Mouse (Mus musculus): Measurements from ENCODE around the gene Gm28048. TPM values are rescaled to one million over a fixed set of nuclear protein-coding genes. Genes with fewer than 3 reads are reported as not detected.

Gene Gm28048
- polyA plus RNA-seq, 1 experiment from 2014 or later, result 5.9 TPM

GRCm38 (mm10) chr11:22879645-22880044 is 102.2 kb downstream of the Gm28048 start:
- Histone ChIP-seq H3K4me3 (no peak overlapping the region), H3K27ac (replicated peaks) (no peak overlapping the region), H3K4me2 (replicated peaks) (no peak overlapping the region), H3K36me3 (no peaks in the 10 kb centered on the region), H3K9me3 (no peaks in the 10 kb centered on the region), H3K9ac (replicated peaks) (no peak overlapping the region), H3K4me1 (peaks cover 7% of the 10 kb centered on the region; the same call in 1 of the 2 replicates), H3K27me3 (peaks cover 4% of the 10 kb centered on the region; the same call in 1 of the 2 replicates)
- 92% methylated on average over 4 of the region's 4 CpGs for WGBS
- ATAC-seq (ENCODE audit: low FRiP score, low read depth), result no peak

- Histone ChIP-seq H3K27me3 (peaks cover 4% of the 10 kb centered on the region; the same call in 1 of the 2 replicates), H3K27ac (replicated peaks) (no peak overlapping the region), H3K4me2 (replicated peaks) (no peak overlapping the region), H3K4me1 (peaks cover 7% of the 10 kb centered on the region), H3K9ac (replicated peaks) (no peak overlapping the region), H3K9me3 (no peaks in the 10 kb centered on the region), H3K4me3 (no peak overlapping the region), H3K36me3 (no peaks in the 10 kb centered on the region)
- no peak for ATAC-seq (ENCODE audit: low FRiP score, low read depth)
- 85% methylated on average over 3 of the region's 3 CpGs for WGBS
These were observed 105.1 kb downstream of the Gm28048 start for GRCm38 (mm10) chr11:22876680-22877330.

- H3K4me2 ChIP-seq (replicated peaks), result no peak overlapping the region
- peak; percentile 49; the same call in 1 of the 2 replicates for ATAC-seq (ENCODE audit: low FRiP score, low read depth)
- 71% methylated on average over 4 of the region's 4 CpGs for WGBS
These were observed 106.6 kb downstream of the Gm28048 start for GRCm38 (mm10) chr11:22875279-22875678.

GRCm38 (mm10) chr11:22874747-22875146 is 107.1 kb downstream of the Gm28048 start:
- Histone ChIP-seq H3K4me1 (peaks cover 7% of the 10 kb centered on the region), H3K27me3 (0 out of 2 replicates have a peak, but pooled peaks cover 2% of the 10 kb centered on the region), H3K9me3 (no peaks in the 10 kb centered on the region), H3K9ac (replicated peaks) (no peak overlapping the region), H3K4me2 (replicated peaks) (no peak overlapping the region), H3K36me3 (no peaks in the 10 kb centered on the region), H3K4me3 (no peak overlapping the region), H3K27ac (replicated peaks) (peak overlapping the region; percentile 55; the same call in 1 of the 2 replicates)
- ATAC-seq (ENCODE audit: low FRiP score, low read depth), result no peak
- 53% methylated on average over 6 of the region's 6 CpGs for WGBS

More at GRCm38 (mm10) chr11:22875279-22875678, 106.6 kb downstream of the Gm28048 start:
- Histone ChIP-seq H3K27ac (replicated peaks) (peak overlapping the region; percentile 55), H3K9ac (replicated peaks) (no peak overlapping the region), H3K4me3 (no peak overlapping the region), H3K27me3 (no peaks in the 10 kb centered on the region; the same call in 1 of the 2 replicates), H3K36me3 (no peaks in the 10 kb centered on the region), H3K9me3 (no peaks in the 10 kb centered on the region), H3K4me1 (peaks cover 7% of the 10 kb centered on the region)

GRCm38 (mm10) chr11:22873383-22873782 is 108.5 kb downstream of the Gm28048 start:
- Histone ChIP-seq H3K4me3 (no peak overlapping the region), H3K27ac (replicated peaks) (no peak overlapping the region), H3K36me3 (no peaks in the 10 kb centered on the region), H3K9me3 (no peaks in the 10 kb centered on the region), H3K27me3 (0 out of 2 replicates have a peak, but pooled peaks cover 6% of the 10 kb centered on the region), H3K4me2 (replicated peaks) (no peak overlapping the region), H3K9ac (replicated peaks) (no peak overlapping the region), H3K4me1 (peaks cover 7% of the 10 kb centered on the region)
- no peak for ATAC-seq (ENCODE audit: low FRiP score, low read depth)
- 72% methylated on average over 4 of the region's 4 CpGs for WGBS

GRCm38 (mm10) chr11:22872307-22872680 is 109.6 kb downstream of the Gm28048 start:
- no peak for ATAC-seq (ENCODE audit: low FRiP score, low read depth)

GRCm38 (mm10) chr11:22871628-22872306 is 110.1 kb downstream of the Gm28048 start:
- WGBS, result 72% methylated on average over 7 of the region's 7 CpGs
- Histone ChIP-seq H3K4me1 (peaks cover 7% of the 10 kb centered on the region), H3K27ac (replicated peaks) (no peak overlapping the region), H3K4me2 (replicated peaks) (no peak overlapping the region), H3K9me3 (no peaks in the 10 kb centered on the region), H3K27me3 (peaks cover 16% of the 10 kb centered on the region; the same call in 1 of the 2 replicates), H3K4me3 (no peak overlapping the region), H3K9ac (replicated peaks) (no peak overlapping the region), H3K36me3 (no peaks in the 10 kb centered on the region)
- ATAC-seq (ENCODE audit: low FRiP score, low read depth), result no peak

More at GRCm38 (mm10) chr11:22872307-22872680, 109.6 kb downstream of the Gm28048 start:
- H3K27ac ChIP-seq (replicated peaks), result no peak overlapping the region
- no peak overlapping the region for H3K9ac ChIP-seq (replicated peaks)
- H3K4me2 ChIP-seq (replicated peaks), result no peak overlapping the region
- 70% methylated on average over 4 of the region's 4 CpGs for WGBS
- H3K27me3 ChIP-seq, result 0 out of 2 replicates have a peak, but pooled peaks cover 10% of the 10 kb centered on the region
- H3K4me1 ChIP-seq, result peaks cover 7% of the 10 kb centered on the region
- H3K9me3 ChIP-seq, result no peaks in the 10 kb centered on the region
- no peak overlapping the region for H3K4me3 ChIP-seq
- H3K36me3 ChIP-seq, result no peaks in the 10 kb centered on the region

GRCm38 (mm10) chr11:22868582-22868981 is 113.3 kb downstream of the Gm28048 start:
- WGBS, result 84% methylated on average over 8 of the region's 8 CpGs
- ATAC-seq (ENCODE audit: low FRiP score, low read depth), result no peak
- no peak overlapping the region for H3K4me3 ChIP-seq

GRCm38 (mm10) chr11:22867691-22868090 is 114.2 kb downstream of the Gm28048 start:
- H3K4me2 ChIP-seq (replicated peaks), result no peak overlapping the region
- H3K36me3 ChIP-seq, result no peaks in the 10 kb centered on the region
- peaks cover 28% of the 10 kb centered on the region for H3K27me3 ChIP-seq
- H3K27ac ChIP-seq (replicated peaks), result no peak overlapping the region
- WGBS, result 89% methylated on average over 5 of the region's 5 CpGs
- no peak overlapping the region for H3K9ac ChIP-seq (replicated peaks)
- H3K4me1 ChIP-seq, result peaks cover 9% of the 10 kb centered on the region
- H3K9me3 ChIP-seq, result no peaks in the 10 kb centered on the region
- no peak for ATAC-seq (ENCODE audit: low FRiP score, low read depth)
- no peak overlapping the region for H3K4me3 ChIP-seq

More at GRCm38 (mm10) chr11:22868582-22868981, 113.3 kb downstream of the Gm28048 start:
- H3K27ac ChIP-seq (replicated peaks), result no peak overlapping the region
- no peak overlapping the region for H3K9ac ChIP-seq (replicated peaks)
- peaks cover 9% of the 10 kb centered on the region for H3K4me1 ChIP-seq
- H3K9me3 ChIP-seq, result no peaks in the 10 kb centered on the region
- no peak overlapping the region for H3K4me2 ChIP-seq (replicated peaks)
- H3K36me3 ChIP-seq, result no peaks in the 10 kb centered on the region
- H3K27me3 ChIP-seq, result peaks cover 21% of the 10 kb centered on the region

- no peak for ATAC-seq (ENCODE audit: low FRiP score, low read depth)
These were observed 116.1 kb downstream of the Gm28048 start for GRCm38 (mm10) chr11:22865635-22866246.

GRCm38 (mm10) chr11:22864305-22865060 is 117.4 kb downstream of the Gm28048 start:
- H3K27me3 ChIP-seq, result peaks cover 52% of the 10 kb centered on the region
- no peaks in the 10 kb centered on the region for H3K36me3 ChIP-seq
- H3K4me3 ChIP-seq, result no peak overlapping the region
- H3K27ac ChIP-seq (replicated peaks), result no peak overlapping the region
- H3K4me1 ChIP-seq, result peaks cover 17% of the 10 kb centered on the region
- H3K4me2 ChIP-seq (replicated peaks), result no peak overlapping the region
- no peaks in the 10 kb centered on the region for H3K9me3 ChIP-seq
- H3K9ac ChIP-seq (replicated peaks), result no peak overlapping the region
- no peak for ATAC-seq (ENCODE audit: low FRiP score, low read depth)
- WGBS, result 41% methylated on average over 8 of the region's 8 CpGs

More at GRCm38 (mm10) chr11:22865635-22866246, 116.1 kb downstream of the Gm28048 start:
- 87% methylated on average over 7 of the region's 7 CpGs for WGBS
- H3K4me3 ChIP-seq, result no peak overlapping the region
- H3K27me3 ChIP-seq, result peaks cover 44% of the 10 kb centered on the region
- H3K4me2 ChIP-seq (replicated peaks), result no peak overlapping the region
- H3K36me3 ChIP-seq, result no peaks in the 10 kb centered on the region
- H3K27ac ChIP-seq (replicated peaks), result no peak overlapping the region
- H3K9ac ChIP-seq (replicated peaks), result no peak overlapping the region
- peaks cover 9% of the 10 kb centered on the region; the same call in 1 of the 2 replicates for H3K4me1 ChIP-seq
- H3K9me3 ChIP-seq, result no peaks in the 10 kb centered on the region
